Mouse (Mus musculus): Measurements from ENCODE around the gene Hamp. TPM values are rescaled to one million over a fixed set of nuclear protein-coding genes. Genes with fewer than 3 reads are reported as not detected.

The Hamp gene
- polyA plus RNA-seq, 1 experiment from 2014 or later: 0.45 TPM

DNA sequence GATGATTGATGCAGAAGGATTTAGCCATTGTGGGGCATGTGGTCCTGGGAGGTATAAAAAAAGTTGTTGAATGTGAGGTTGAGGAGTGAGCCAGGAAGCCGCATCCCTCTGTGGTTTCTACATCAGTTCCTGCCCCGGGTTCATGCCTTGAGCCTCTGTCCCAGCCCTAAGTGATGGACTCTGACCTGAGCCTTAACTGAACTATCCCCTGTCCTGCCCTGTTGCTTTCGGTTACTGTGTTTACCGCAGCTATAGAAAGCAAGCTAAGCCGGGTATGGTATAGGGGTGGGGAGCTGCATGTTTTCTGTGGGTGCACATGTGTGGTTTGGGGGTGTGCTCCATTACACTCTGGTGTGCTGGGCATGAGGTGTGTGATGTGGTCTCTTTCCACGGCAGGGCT lies 34.1 kb downstream of the Hamp start:
- WGBS: 71% methylated on average over 6 of the region's 6 CpGs
- H3K27me3 ChIP-seq (ENCODE audit: control insufficient read depth, insufficient read depth, low read length): no peaks in the 10 kb centered on the region
- ATAC-seq (ENCODE audit: low FRiP score, low TSS enrichment): no peak
- H3K4me1 ChIP-seq (replicated peaks; ENCODE audit: control insufficient read depth, insufficient read depth): no peaks in the 10 kb centered on the region; the same call in 1 of the 2 replicates
- no peak overlapping the region for H3K27ac ChIP-seq (replicated peaks)
- no peak overlapping the region for H3K4me3 ChIP-seq (ENCODE audit: low read depth, low read length)
- no peaks in the 10 kb centered on the region for H3K9me3 ChIP-seq (ENCODE audit: control insufficient read depth, low read length)
- H3K9ac ChIP-seq (ENCODE audit: low read length): no peak overlapping the region
- no peak for DNase-seq (ENCODE audit: low spot score)
- no peak for TF ChIP-seq CTCF (IDR thresholded peaks at IDR 0.05; ENCODE audit: low read depth)
- no peak for TF ChIP-seq EP300 (optimal IDR thresholded peaks at IDR 0.05)
- H3K4me2 ChIP-seq (replicated peaks; ENCODE audit: low read depth): no peak overlapping the region
- H3K36me3 ChIP-seq (ENCODE audit: control insufficient read depth, insufficient read depth, low read length): no peaks in the 10 kb centered on the region

DNA sequence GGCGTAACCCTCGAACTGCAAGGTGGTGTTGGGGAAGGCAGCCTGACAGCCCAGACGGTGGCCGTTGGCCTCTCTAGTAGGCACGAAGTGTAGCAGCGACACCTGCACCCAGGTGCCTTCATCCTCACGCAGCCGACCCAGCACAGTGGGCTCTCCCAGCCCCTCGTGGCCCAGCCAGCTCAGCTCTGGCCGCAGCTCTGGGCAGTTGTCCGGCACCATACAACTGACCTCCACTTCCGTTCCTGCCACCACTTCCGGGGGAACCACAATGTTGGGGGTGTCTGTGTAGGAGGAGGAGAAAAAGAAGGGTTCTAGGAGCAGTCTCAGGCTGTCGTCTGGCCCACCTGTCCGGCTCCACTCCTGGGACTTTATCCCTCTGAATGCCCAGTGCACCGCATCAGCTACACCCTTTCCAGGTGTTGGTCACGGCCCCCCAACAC lies 34.8 kb downstream of the Hamp start:
- Histone ChIP-seq H3K27me3 (ENCODE audit: control insufficient read depth, insufficient read depth, low read length) (no peaks in the 10 kb centered on the region), H3K4me3 (ENCODE audit: low read depth, low read length) (no peak overlapping the region), H3K9me3 (ENCODE audit: control insufficient read depth, low read length) (no peaks in the 10 kb centered on the region), H3K4me1 (replicated peaks; ENCODE audit: control insufficient read depth, insufficient read depth) (no peaks in the 10 kb centered on the region; the same call in 1 of the 2 replicates), H3K9ac (ENCODE audit: low read length) (0 out of 2 replicates have a peak overlapping the region, but pooled peaks have one; percentile 13), H3K27ac (replicated peaks) (no peak overlapping the region), H3K36me3 (ENCODE audit: control insufficient read depth, insufficient read depth, low read length) (no peaks in the 10 kb centered on the region), H3K4me2 (replicated peaks; ENCODE audit: low read depth) (peak overlapping the region; percentile 45)
- WGBS: 21% methylated on average over 17 of the region's 17 CpGs
- no peak for DNase-seq (ENCODE audit: low spot score)
- TF ChIP-seq EP300 (optimal IDR thresholded peaks at IDR 0.05): no peak
- TF ChIP-seq CTCF (IDR thresholded peaks at IDR 0.05; ENCODE audit: low read depth): no peak
- ATAC-seq (ENCODE audit: low FRiP score, low TSS enrichment): peak; percentile 18; the same call in 1 of the 2 replicates

GRCm38 (mm10) chr7:30908277-30908991 lies 35.4 kb downstream of the Hamp start:
- Histone ChIP-seq H3K27ac (replicated peaks) (no peak overlapping the region), H3K27me3 (ENCODE audit: control insufficient read depth, insufficient read depth, low read length) (no peaks in the 10 kb centered on the region), H3K4me3 (ENCODE audit: low read depth, low read length) (no peak overlapping the region), H3K9me3 (ENCODE audit: control insufficient read depth, low read length) (no peaks in the 10 kb centered on the region), H3K4me2 (replicated peaks; ENCODE audit: low read depth) (peak overlapping the region; percentile 45), H3K9ac (ENCODE audit: low read length) (peak overlapping the region; percentile 13; the same call in 1 of the 2 replicates), H3K4me1 (replicated peaks; ENCODE audit: control insufficient read depth, insufficient read depth) (no peaks in the 10 kb centered on the region; the same call in 1 of the 2 replicates), H3K36me3 (ENCODE audit: control insufficient read depth, insufficient read depth, low read length) (no peaks in the 10 kb centered on the region)
- WGBS: 2% methylated on average over 25 of the region's 26 CpGs
- ATAC-seq (ENCODE audit: low FRiP score, low TSS enrichment): peak; percentile 56
- peak; percentile 67 for DNase-seq (ENCODE audit: low spot score)
- TF ChIP-seq CTCF (IDR thresholded peaks at IDR 0.05; ENCODE audit: low read depth) (no peak; the same call in 1 of the 2 replicates), EP300 (optimal IDR thresholded peaks at IDR 0.05) (no peak)

- DNase-seq (ENCODE audit: low spot score) (peak; percentile 42), ATAC-seq (ENCODE audit: low FRiP score, low TSS enrichment) (no peak)
- H3K27me3 ChIP-seq (ENCODE audit: control insufficient read depth, insufficient read depth, low read length): no peaks in the 10 kb centered on the region
- no peak overlapping the region for H3K4me3 ChIP-seq (ENCODE audit: low read depth, low read length)
- H3K27ac ChIP-seq (replicated peaks): no peak overlapping the region
- no peaks in the 10 kb centered on the region for H3K36me3 ChIP-seq (ENCODE audit: control insufficient read depth, insufficient read depth, low read length)
- H3K4me2 ChIP-seq (replicated peaks; ENCODE audit: low read depth): no peak overlapping the region
- H3K9ac ChIP-seq (ENCODE audit: low read length): no peak overlapping the region
- H3K4me1 ChIP-seq (replicated peaks; ENCODE audit: control insufficient read depth, insufficient read depth): no peaks in the 10 kb centered on the region; the same call in 1 of the 2 replicates
- no peaks in the 10 kb centered on the region for H3K9me3 ChIP-seq (ENCODE audit: control insufficient read depth, low read length)
- TF ChIP-seq EP300 (optimal IDR thresholded peaks at IDR 0.05) (no peak), CTCF (IDR thresholded peaks at IDR 0.05; ENCODE audit: low read depth) (peak; percentile 72)
- WGBS: 31% methylated on average over 4 of the region's 4 CpGs
Measured at GRCm38 (mm10) chr7:30904042-30904441, 39.8 kb downstream of the Hamp start.

- Histone ChIP-seq H3K9ac (ENCODE audit: low read length) (no peak overlapping the region), H3K9me3 (ENCODE audit: control insufficient read depth, low read length) (no peaks in the 10 kb centered on the region), H3K4me3 (ENCODE audit: low read depth, low read length) (no peak overlapping the region), H3K27ac (replicated peaks) (no peak overlapping the region), H3K4me1 (replicated peaks; ENCODE audit: control insufficient read depth, insufficient read depth) (no peaks in the 10 kb centered on the region), H3K27me3 (ENCODE audit: control insufficient read depth, insufficient read depth, low read length) (no peaks in the 10 kb centered on the region), H3K4me2 (replicated peaks; ENCODE audit: low read depth) (no peak overlapping the region), H3K36me3 (ENCODE audit: control insufficient read depth, insufficient read depth, low read length) (no peaks in the 10 kb centered on the region)
- ATAC-seq (ENCODE audit: low FRiP score, low TSS enrichment): no peak
- DNase-seq (ENCODE audit: low spot score): no peak
- 72% methylated on average over 3 of the region's 3 CpGs for WGBS
- TF ChIP-seq EP300 (optimal IDR thresholded peaks at IDR 0.05): no peak
- TF ChIP-seq CTCF (IDR thresholded peaks at IDR 0.05; ENCODE audit: low read depth): no peak
Measured at GRCm38 (mm10) chr7:30895217-30895616, 48.6 kb downstream of the Hamp start.

GRCm38 (mm10) chr7:30892515-30892914 lies 51.3 kb downstream of the Hamp start:
- 0 out of 2 replicates have a peak overlapping the region, but pooled peaks have one; percentile 24 for H3K27ac ChIP-seq (replicated peaks)
- no peaks in the 10 kb centered on the region for H3K9me3 ChIP-seq (ENCODE audit: control insufficient read depth, low read length)
- H3K27me3 ChIP-seq (ENCODE audit: control insufficient read depth, insufficient read depth, low read length): no peaks in the 10 kb centered on the region
- no peaks in the 10 kb centered on the region for H3K4me1 ChIP-seq (replicated peaks; ENCODE audit: control insufficient read depth, insufficient read depth)
- H3K4me3 ChIP-seq (ENCODE audit: low read depth, low read length): no peak overlapping the region
- DNase-seq (ENCODE audit: low spot score) (no peak), ATAC-seq (ENCODE audit: low FRiP score, low TSS enrichment) (peak; percentile 81)
- TF ChIP-seq CTCF (IDR thresholded peaks at IDR 0.05; ENCODE audit: low read depth) (no peak), EP300 (optimal IDR thresholded peaks at IDR 0.05) (no peak)
- no peak overlapping the region for H3K9ac ChIP-seq (ENCODE audit: low read length)
- no peak overlapping the region for H3K4me2 ChIP-seq (replicated peaks; ENCODE audit: low read depth)
- no peaks in the 10 kb centered on the region for H3K36me3 ChIP-seq (ENCODE audit: control insufficient read depth, insufficient read depth, low read length)
- 40% methylated on average over 3 of the region's 3 CpGs for WGBS

Other genes with a start within 250 kb of the Hamp start
- gene 2200002J24Rik, start 245.1 kb downstream of the Hamp start, polyA plus RNA-seq (2015; fragmentation: Nextera tagmentation; extraction: Ambion mirVana): 54.4 and 61.2 TPM in 2 replicates
- gene Atp4a, start 231.8 kb downstream of the Hamp start, polyA plus RNA-seq (2015; fragmentation: Nextera tagmentation; extraction: Ambion mirVana): 601 and 695 TPM in 2 replicates
- 210 and 221 TPM in 2 replicates for gene Tmem147, start 214.5 kb downstream of the Hamp start, polyA plus RNA-seq (2015; fragmentation: Nextera tagmentation; extraction: Ambion mirVana)
- 0.27 and 0.30 TPM in 2 replicates for gene Gapdhs, start 200.4 kb downstream of the Hamp start, polyA plus RNA-seq (2015; fragmentation: Nextera tagmentation; extraction: Ambion mirVana)
- 438 and 453 TPM in 2 replicates for gene Sbsn, start 192.6 kb downstream of the Hamp start, polyA plus RNA-seq (2015; fragmentation: Nextera tagmentation; extraction: Ambion mirVana)
- 1,959 and 2,038 TPM in 2 replicates for gene Dmkn, start 180.3 kb downstream of the Hamp start, polyA plus RNA-seq (2015; fragmentation: Nextera tagmentation; extraction: Ambion mirVana)
- gene Krtdap, start 156.1 kb downstream of the Hamp start, polyA plus RNA-seq (2015; fragmentation: Nextera tagmentation; extraction: Ambion mirVana): 12,744 and 13,054 TPM in 2 replicates
- 1.7 TPM in 2 replicates for gene Ffar2, start 120.3 kb downstream of the Hamp start, polyA plus RNA-seq (2015; fragmentation: Nextera tagmentation; extraction: Ambion mirVana)
- 0.22 and 0.30 TPM in 2 replicates for gene Ffar3, start 87.9 kb downstream of the Hamp start, polyA plus RNA-seq (2015; fragmentation: Nextera tagmentation; extraction: Ambion mirVana)
- gene Ffar1, start 82.5 kb downstream of the Hamp start, polyA plus RNA-seq (2015; fragmentation: Nextera tagmentation; extraction: Ambion mirVana): 0.04 and 0.06 TPM in 2 replicates
- 0.05 and 0.07 TPM in 2 replicates for gene Cd22, start 63.7 kb downstream of the Hamp start, polyA plus RNA-seq (2015; fragmentation: Nextera tagmentation; extraction: Ambion mirVana)
- gene Mag, start 29.2 kb downstream of the Hamp start, polyA plus RNA-seq (2015; fragmentation: Nextera tagmentation; extraction: Ambion mirVana): 0.33 and 0.36 TPM in 2 replicates
- gene Hamp2, start 19.4 kb downstream of the Hamp start, polyA plus RNA-seq (2015; fragmentation: Nextera tagmentation; extraction: Ambion mirVana): 0.52 and 0.54 TPM in 2 replicates
- 12.0 and 14.2 TPM in 2 replicates for gene Usf2, start 12.8 kb upstream of the Hamp start, polyA plus RNA-seq (2015; fragmentation: Nextera tagmentation; extraction: Ambion mirVana)
- gene Lsr, start 29.4 kb upstream of the Hamp start, polyA plus RNA-seq (2015; fragmentation: Nextera tagmentation; extraction: Ambion mirVana): 101 and 111 TPM in 2 replicates
- 5.3 and 5.7 TPM in 2 replicates for gene Fam187b, start 29.8 kb upstream of the Hamp start, polyA plus RNA-seq (2015; fragmentation: Nextera tagmentation; extraction: Ambion mirVana)
- gene Fxyd5, start 98.4 kb upstream of the Hamp start, polyA plus RNA-seq (2015; fragmentation: Nextera tagmentation; extraction: Ambion mirVana): 13.3 and 16.0 TPM in 2 replicates
- 19.9 and 20.3 TPM in 2 replicates for gene Fxyd7, start 107.4 kb upstream of the Hamp start, polyA plus RNA-seq (2015; fragmentation: Nextera tagmentation; extraction: Ambion mirVana)
- gene Fxyd1, start 113.2 kb upstream of the Hamp start, polyA plus RNA-seq (2015; fragmentation: Nextera tagmentation; extraction: Ambion mirVana): 177 and 187 TPM in 2 replicates
- gene Lgi4, start 115.3 kb upstream of the Hamp start, polyA plus RNA-seq (2015; fragmentation: Nextera tagmentation; extraction: Ambion mirVana): 0.46 and 0.87 TPM in 2 replicates
- gene Fxyd3, start 132.7 kb upstream of the Hamp start, polyA plus RNA-seq (2015; fragmentation: Nextera tagmentation; extraction: Ambion mirVana): 1,122 and 1,152 TPM in 2 replicates
- gene Hpn, start 171.3 kb upstream of the Hamp start, polyA plus RNA-seq (2015; fragmentation: Nextera tagmentation; extraction: Ambion mirVana): 17.9 and 21.7 TPM in 2 replicates
- 2.3 and 2.5 TPM in 2 replicates for gene Scn1b, start 183.0 kb upstream of the Hamp start, polyA plus RNA-seq (2015; fragmentation: Nextera tagmentation; extraction: Ambion mirVana)
- 14.4 and 17.4 TPM in 2 replicates for gene Gramd1a, start 211.9 kb upstream of the Hamp start, polyA plus RNA-seq (2015; fragmentation: Nextera tagmentation; extraction: Ambion mirVana)